Mouse (Mus musculus): Measurements from ENCODE around the gene Gm28635. TPM values are rescaled to one million over a fixed set of nuclear protein-coding genes. Genes with fewer than 3 reads are reported as not detected.

The Gm28635 gene
- polyA plus RNA-seq, 1 experiment from 2014 or later, result not detected

- Histone ChIP-seq H3K4me2 (replicated peaks) (no peak overlapping the region), H3K4me1 (no peaks in the 10 kb centered on the region), H3K27ac (replicated peaks) (no peak overlapping the region), H3K36me3 (peaks cover 58% of the 10 kb centered on the region), H3K9me3 (no peaks in the 10 kb centered on the region), H3K27me3 (no peaks in the 10 kb centered on the region), H3K9ac (replicated peaks) (no peak overlapping the region), H3K4me3 (no peak overlapping the region)
- 67% methylated on average over 2 of the region's 2 CpGs for WGBS
- no peak for ATAC-seq (replicated peaks)
Measured at GRCm38 (mm10) chr2:84600977-84601376, 76.9 kb downstream of the Gm28635 start.

- H3K4me3 ChIP-seq, result no peak overlapping the region
- H3K4me1 ChIP-seq, result no peaks in the 10 kb centered on the region
- 97% methylated on average over 6 of the region's 6 CpGs for WGBS
- H3K9me3 ChIP-seq, result no peaks in the 10 kb centered on the region
- ATAC-seq (replicated peaks), result peak; percentile 39
- H3K27ac ChIP-seq (replicated peaks), result no peak overlapping the region
- H3K27me3 ChIP-seq, result no peaks in the 10 kb centered on the region
- H3K4me2 ChIP-seq (replicated peaks), result no peak overlapping the region
- H3K9ac ChIP-seq (replicated peaks), result no peak overlapping the region
- H3K36me3 ChIP-seq, result peaks cover 44% of the 10 kb centered on the region
Measured at GRCm38 (mm10) chr2:84599270-84599888, 78.5 kb downstream of the Gm28635 start.

GRCm38 (mm10) chr2:84597123-84597522 lies 80.7 kb downstream of the Gm28635 start:
- no peak for ATAC-seq (replicated peaks)
- WGBS, result 98% methylated on average over 1 of the region's 1 CpGs
- no peak overlapping the region for H3K4me2 ChIP-seq (replicated peaks)
- H3K27ac ChIP-seq (replicated peaks), result no peak overlapping the region
- H3K36me3 ChIP-seq, result peaks cover 21% of the 10 kb centered on the region
- no peak overlapping the region for H3K4me3 ChIP-seq
- H3K27me3 ChIP-seq, result no peaks in the 10 kb centered on the region
- no peak overlapping the region for H3K9ac ChIP-seq (replicated peaks)
- no peaks in the 10 kb centered on the region for H3K9me3 ChIP-seq
- no peaks in the 10 kb centered on the region for H3K4me1 ChIP-seq

- Histone ChIP-seq H3K27me3 (no peaks in the 10 kb centered on the region), H3K27ac (replicated peaks) (no peak overlapping the region), H3K36me3 (peaks cover 4% of the 10 kb centered on the region; the same call in 1 of the 2 replicates), H3K9me3 (no peaks in the 10 kb centered on the region), H3K9ac (replicated peaks) (no peak overlapping the region), H3K4me1 (no peaks in the 10 kb centered on the region), H3K4me3 (no peak overlapping the region), H3K4me2 (replicated peaks) (no peak overlapping the region)
- 93% methylated on average over 8 of the region's 8 CpGs for WGBS
- no peak for ATAC-seq (replicated peaks)
Measured at GRCm38 (mm10) chr2:84592801-84593200, 85.0 kb downstream of the Gm28635 start.

GRCm38 (mm10) chr2:84585700-84586099 lies 92.1 kb downstream of the Gm28635 start:
- Histone ChIP-seq H3K9me3 (no peaks in the 10 kb centered on the region), H3K9ac (replicated peaks) (no peak overlapping the region), H3K27me3 (no peaks in the 10 kb centered on the region), H3K4me1 (no peaks in the 10 kb centered on the region), H3K4me2 (replicated peaks) (no peak overlapping the region), H3K36me3 (0 out of 2 replicates have a peak, but pooled peaks cover 7% of the 10 kb centered on the region), H3K4me3 (no peak overlapping the region), H3K27ac (replicated peaks) (no peak overlapping the region)
- ATAC-seq (replicated peaks), result no peak
- 87% methylated on average over 8 of the region's 8 CpGs for WGBS

GRCm38 (mm10) chr2:84582286-84582685 lies 95.6 kb downstream of the Gm28635 start:
- no peak for ATAC-seq (replicated peaks)
- H3K4me3 ChIP-seq, result no peak overlapping the region
- no peak overlapping the region for H3K9ac ChIP-seq (replicated peaks)
- H3K27me3 ChIP-seq, result no peaks in the 10 kb centered on the region
- no peaks in the 10 kb centered on the region for H3K4me1 ChIP-seq
- no peak overlapping the region for H3K4me2 ChIP-seq (replicated peaks)
- H3K9me3 ChIP-seq, result no peaks in the 10 kb centered on the region
- no peak overlapping the region for H3K27ac ChIP-seq (replicated peaks)
- 89% methylated on average over 5 of the region's 5 CpGs for WGBS
- 0 out of 2 replicates have a peak, but pooled peaks cover 5% of the 10 kb centered on the region for H3K36me3 ChIP-seq

- ATAC-seq (replicated peaks), result no peak
- H3K27me3 ChIP-seq, result no peaks in the 10 kb centered on the region
- no peaks in the 10 kb centered on the region for H3K4me1 ChIP-seq
- H3K4me3 ChIP-seq, result no peak overlapping the region
- H3K4me2 ChIP-seq (replicated peaks), result no peak overlapping the region
- no peak overlapping the region for H3K27ac ChIP-seq (replicated peaks)
- no peak overlapping the region for H3K9ac ChIP-seq (replicated peaks)
- no peaks in the 10 kb centered on the region for H3K9me3 ChIP-seq
- H3K36me3 ChIP-seq, result 0 out of 2 replicates have a peak, but pooled peaks cover 5% of the 10 kb centered on the region
- 94% methylated on average over 2 of the region's 3 CpGs for WGBS
Measured at GRCm38 (mm10) chr2:84581208-84581607, 96.6 kb downstream of the Gm28635 start.

- no peak for ATAC-seq (replicated peaks)
- no peak overlapping the region for H3K4me2 ChIP-seq (replicated peaks)
- no peak overlapping the region for H3K4me3 ChIP-seq
- no peaks in the 10 kb centered on the region for H3K27me3 ChIP-seq
- no peaks in the 10 kb centered on the region for H3K36me3 ChIP-seq
- H3K9me3 ChIP-seq, result no peaks in the 10 kb centered on the region
- H3K9ac ChIP-seq (replicated peaks), result no peak overlapping the region
- H3K4me1 ChIP-seq, result no peaks in the 10 kb centered on the region
- WGBS, result 94% methylated on average over 2 of the region's 2 CpGs
- H3K27ac ChIP-seq (replicated peaks), result no peak overlapping the region
Measured at GRCm38 (mm10) chr2:84579311-84579710, 98.5 kb downstream of the Gm28635 start.

- no peaks in the 10 kb centered on the region for H3K36me3 ChIP-seq
- ATAC-seq (replicated peaks), result no peak
- no peak overlapping the region for H3K4me3 ChIP-seq
- H3K4me1 ChIP-seq, result no peaks in the 10 kb centered on the region
- H3K9me3 ChIP-seq, result no peaks in the 10 kb centered on the region
- WGBS, result 97% methylated on average over 4 of the region's 4 CpGs
- H3K9ac ChIP-seq (replicated peaks), result no peak overlapping the region
- no peak overlapping the region for H3K4me2 ChIP-seq (replicated peaks)
- H3K27me3 ChIP-seq, result no peaks in the 10 kb centered on the region
- H3K27ac ChIP-seq (replicated peaks), result no peak overlapping the region
Measured at GRCm38 (mm10) chr2:84574130-84574529, 103.7 kb downstream of the Gm28635 start.

GRCm38 (mm10) chr2:84556888-84557514 lies 120.8 kb downstream of the Gm28635 start:
- H3K4me2 ChIP-seq (replicated peaks), result no peak overlapping the region
- no peak for ATAC-seq (replicated peaks)
- WGBS, result 59% methylated on average over 10 of the region's 10 CpGs

More at GRCm38 (mm10) chr2:84556888-84557514, 120.8 kb downstream of the Gm28635 start:
- Histone ChIP-seq H3K36me3 (no peaks in the 10 kb centered on the region), H3K9ac (replicated peaks) (no peak overlapping the region), H3K27ac (replicated peaks) (no peak overlapping the region), H3K4me1 (no peaks in the 10 kb centered on the region), H3K9me3 (no peaks in the 10 kb centered on the region), H3K4me3 (no peak overlapping the region), H3K27me3 (no peaks in the 10 kb centered on the region)
